Mouse (Mus musculus) midbrain, embryonic 12.5 days (tissue): ENCODE results near the gene Erg. TPM values are rescaled to one million over a fixed set of nuclear protein-coding genes. Genes with fewer than 3 reads are reported as not detected.

Experiments
- polyA plus RNA-seq: library from polyadenylated mRNA; unstranded; fragments of >200 nt; fragmentation: Nextera tagmentation; extraction: Ambion mirVana; gene quantifications from 2 replicates; pipeline ENCODE4 v1.2.1, GENCODE M21; 2016

Gene Erg
- polyA plus RNA-seq, 1 experiment from 2014 or later, result 4.3 TPM

Other genes starting within 250 kb of the Erg start
- 16.0 and 21.2 TPM in 2 replicates for gene Ets2, start 115.5 kb upstream of the Erg start, polyA plus RNA-seq